In the genomic region with DNA sequence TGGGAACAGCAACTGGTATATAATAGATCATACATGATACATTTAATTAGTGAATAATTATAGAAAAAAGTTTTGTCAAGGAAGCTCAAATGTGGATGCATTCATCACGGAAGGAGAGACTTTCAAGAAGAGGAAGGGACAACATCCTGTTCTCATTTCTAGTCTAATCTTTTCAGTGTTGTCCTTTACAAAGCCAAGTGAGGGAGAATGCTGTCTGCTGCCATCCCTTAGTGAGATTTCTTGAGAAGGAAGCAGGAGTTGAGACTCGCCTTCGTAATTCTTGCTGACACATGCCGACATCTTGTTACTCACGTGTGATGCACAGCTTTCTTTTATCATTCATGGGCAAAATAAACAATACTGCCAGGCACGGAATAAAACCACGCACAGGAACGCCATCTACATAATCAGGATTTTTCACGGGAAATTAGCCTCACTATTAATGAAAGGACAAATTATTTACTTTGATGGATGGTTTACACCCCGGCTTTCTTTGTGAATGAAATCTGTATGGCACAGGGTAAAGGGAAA, we compare ENCODE assay signal across 12 mouse cellular contexts.
DNase-seq lines count a peak whose midpoint lies in the region; ATAC-seq and TF ChIP-seq lines count a peak whose summit lies in the region.
"Had no signal": no experiment of that assay in that cellular context is flagged by ENCODE, and none has a peak within 500 bp of the region (broad histone marks: within the 10 kb centered on the region; RNA-seq: fewer than 3 reads in every experiment).

No protein-coding gene starts in this region.

- H3K9me3 ChIP-seq in forebrain, embryonic 12.5 days = no peaks in the 10 kb centered on the region
- no peaks in the 10 kb centered on the region for H3K9me3 ChIP-seq in forebrain, embryonic 10.5 days
- H3K9me3 ChIP-seq in G1E (replicated peaks) = peaks cover 6% of the 10 kb centered on the region
- H3K9me3 ChIP-seq in hindbrain, embryonic 12.5 days (replicated peaks) = no peaks in the 10 kb centered on the region
- H3K9me3 ChIP-seq in midbrain, embryonic 16.5 days (replicated peaks; ENCODE audit: control insufficient read depth, low read length, poor library complexity, severe bottlenecking) = no peaks in the 10 kb centered on the region
- H3K9me3 ChIP-seq: embryonic facial prominence, embryonic 13.5 days had no signal

- H3K27me3 ChIP-seq in forebrain, embryonic 12.5 days = no peaks in the 10 kb centered on the region
- no peaks in the 10 kb centered on the region for H3K27me3 ChIP-seq in forebrain, embryonic 10.5 days (ENCODE audit: poor library complexity, severe bottlenecking)
- no peaks in the 10 kb centered on the region for H3K27me3 ChIP-seq in G1E (ENCODE audit: insufficient read depth, low read length)
- peaks cover 12% of the 10 kb centered on the region; the same call in 1 of the 2 replicates for H3K27me3 ChIP-seq in hindbrain, embryonic 12.5 days
- no peaks in the 10 kb centered on the region for H3K27me3 ChIP-seq in midbrain, embryonic 16.5 days (ENCODE audit: control insufficient read depth, insufficient read depth, low read depth, low read length)
- H3K27me3 ChIP-seq in thymus, adult 2 months (ENCODE audit: control insufficient read depth, insufficient read depth, low read length) = no peaks in the 10 kb centered on the region
- H3K27me3 ChIP-seq: embryonic facial prominence, embryonic 13.5 days had no signal

- TF ChIP-seq POLR2A in thymus, adult 2 months (IDR thresholded peaks at IDR 0.05; ENCODE audit: control insufficient read depth, extremely low read depth, insufficient read depth, low read length, poor library complexity) = no peak

- H3K36me3 ChIP-seq in forebrain, embryonic 12.5 days (replicated peaks) = no peaks in the 10 kb centered on the region
- no peaks in the 10 kb centered on the region for H3K36me3 ChIP-seq in forebrain, embryonic 10.5 days (replicated peaks)
- no peaks in the 10 kb centered on the region for H3K36me3 ChIP-seq in G1E (replicated peaks)
- H3K36me3 ChIP-seq in hindbrain, embryonic 12.5 days = no peaks in the 10 kb centered on the region
- H3K36me3 ChIP-seq in midbrain, embryonic 16.5 days (ENCODE audit: control insufficient read depth, insufficient read depth, low read length) = no peaks in the 10 kb centered on the region
- H3K36me3 ChIP-seq in thymus, adult 2 months (ENCODE audit: control insufficient read depth, insufficient read depth, low read length) = no peaks in the 10 kb centered on the region
- H3K36me3 ChIP-seq: embryonic facial prominence, embryonic 13.5 days had no signal

- H3K4me3 ChIP-seq in forebrain, embryonic 12.5 days (replicated peaks) = no peak overlapping the region
- H3K4me3 ChIP-seq in forebrain, embryonic 10.5 days = no peak overlapping the region
- H3K4me3 ChIP-seq in G1E (ENCODE audit: low read depth, low read length) = peak overlapping the region; percentile 48; the same call in 1 of the 2 replicates
- no peak overlapping the region for H3K4me3 ChIP-seq in hindbrain, embryonic 12.5 days
- no peak overlapping the region for H3K4me3 ChIP-seq in midbrain, embryonic 16.5 days (ENCODE audit: low read depth, low read length)
- no peak overlapping the region for H3K4me3 ChIP-seq in thymus, adult 2 months (ENCODE audit: control insufficient read depth, insufficient read depth, low read length)
- H3K4me3 ChIP-seq: embryonic facial prominence, embryonic 13.5 days had no signal

- no peak for DNase-seq in forebrain, embryonic 10.5 days (ENCODE audit: extremely low spot score, low spot score)
- DNase-seq in G1E (ENCODE audit: low spot score) = no peak
- no peak for DNase-seq in adrenal gland, postnatal 25 days
- DNase-seq in thymus, adult 2 months = no peak
- DNase-seq in urinary bladder, postnatal 14 days (ENCODE audit: low spot score) = no peak
- DNase-seq: cerebellum, adult 9-10 months; kidney, adult 11 months had no signal

- TF ChIP-seq CTCF in G1E (IDR thresholded peaks at IDR 0.05; ENCODE audit: low read depth, low read length) = no peak
- TF ChIP-seq CTCF in thymus, adult 2 months (IDR thresholded peaks at IDR 0.05; ENCODE audit: borderline replicate concordance, control insufficient read depth, extremely low read depth, insufficient read depth, low read length, poor library complexity) = no peak

- H3K4me2 ChIP-seq in forebrain, embryonic 12.5 days = peak overlapping the region; percentile 13
- 0 out of 2 replicates have a peak overlapping the region, but pooled peaks have one; percentile 4 for H3K4me2 ChIP-seq in hindbrain, embryonic 12.5 days (replicated peaks)
- peak overlapping the region; percentile 4 for H3K4me2 ChIP-seq in midbrain, embryonic 16.5 days (ENCODE audit: low read length)
- H3K4me2 ChIP-seq: embryonic facial prominence, embryonic 13.5 days had no signal

- H3K4me1 ChIP-seq in forebrain, embryonic 12.5 days = peaks cover 13% of the 10 kb centered on the region
- H3K4me1 ChIP-seq in forebrain, embryonic 10.5 days = peaks cover 35% of the 10 kb centered on the region
- peaks cover 22% of the 10 kb centered on the region for H3K4me1 ChIP-seq in G1E (ENCODE audit: insufficient read depth, low read depth, low read length)
- H3K4me1 ChIP-seq in hindbrain, embryonic 12.5 days = peaks cover 18% of the 10 kb centered on the region
- peaks cover 13% of the 10 kb centered on the region for H3K4me1 ChIP-seq in midbrain, embryonic 16.5 days (ENCODE audit: control insufficient read depth, insufficient read depth, low read length)
- no peaks in the 10 kb centered on the region for H3K4me1 ChIP-seq in thymus, adult 2 months (replicated peaks; ENCODE audit: control insufficient read depth, insufficient read depth, low read length)

- no peak for ATAC-seq in forebrain, embryonic 12.5 days (ENCODE audit: low FRiP score)
- no peak for ATAC-seq in G1E (ENCODE audit: extremely low read depth, insufficient number of reproducible peaks, low FRiP score, poor library complexity, severe bottlenecking)
- ATAC-seq in hindbrain, embryonic 12.5 days (ENCODE audit: low FRiP score) = 0 out of 2 replicates have a peak, but pooled peaks have one; percentile 16
- peak; percentile 36; the same call in 1 of the 2 replicates for ATAC-seq in midbrain, embryonic 16.5 days
- ATAC-seq: activated CD4-positive, CD25-positive, alpha-beta regulatory T cell, adult 4 months had no signal

- 10% methylated on average over 10 of the region's 10 CpGs for WGBS in forebrain, embryonic 12.5 days
- 47% methylated on average over 10 of the region's 10 CpGs for WGBS in forebrain, embryonic 10.5 days
- WGBS in hindbrain, embryonic 12.5 days = 26% methylated on average over 10 of the region's 10 CpGs
- WGBS in midbrain, embryonic 16.5 days = 12% methylated on average over 10 of the region's 10 CpGs
- whole genome bisulfite sequencing in thymus, adult 2 months = 75% methylated on average over 10 of the region's 10 CpGs

- peak overlapping the region; percentile 33; the same call in 1 of the 2 replicates for H3K27ac ChIP-seq in forebrain, embryonic 12.5 days
- H3K27ac ChIP-seq in forebrain, embryonic 10.5 days = no peak overlapping the region
- H3K27ac ChIP-seq in hindbrain, embryonic 12.5 days = no peak overlapping the region
- H3K27ac ChIP-seq in midbrain, embryonic 16.5 days (ENCODE audit: low read length) = peak overlapping the region; percentile 47
- H3K27ac ChIP-seq in thymus, adult 2 months (ENCODE audit: control insufficient read depth, insufficient read depth, low read length) = no peak overlapping the region
- H3K27ac ChIP-seq: embryonic facial prominence, embryonic 13.5 days had no signal

- H3K9ac ChIP-seq in forebrain, embryonic 12.5 days = no peak overlapping the region
- H3K9ac ChIP-seq in hindbrain, embryonic 12.5 days = no peak overlapping the region
- H3K9ac ChIP-seq in midbrain, embryonic 16.5 days (ENCODE audit: low read depth, low read length) = no peak overlapping the region
- H3K9ac ChIP-seq: embryonic facial prominence, embryonic 13.5 days had no signal

Comparison
In these comparisons a context has a peak if more than half of its experiments do, and no peak if none do; other contexts are left out.
1. H3K27ac ChIP-seq: peak in forebrain, embryonic 12.5 days (single experiment) and midbrain, embryonic 16.5 days (single experiment); none in forebrain, embryonic 10.5 days (single experiment), hindbrain, embryonic 12.5 days (single experiment) and thymus, adult 2 months (single experiment).
2. ATAC-seq: peak in hindbrain, embryonic 12.5 days (single experiment) and midbrain, embryonic 16.5 days (single experiment); none in forebrain, embryonic 12.5 days (single experiment) and G1E (single experiment).
3. Peak in every context shown above with its lines, with median percentiles within 50 percentile points of each other: H3K4me2 ChIP-seq.